Mouse (Mus musculus): ENCODE measurements around the gene Gm20481. TPM values are rescaled to one million over a fixed set of nuclear protein-coding genes. Genes with fewer than 3 reads are reported as not detected.

The Gm20481 gene
- polyA plus RNA-seq, 1 experiment from 2014 or later = not detected

GRCm38 (mm10) chr17:34950514-34951455 lies 18.9 kb upstream of the Gm20481 start:
- 0 out of 2 replicates have a peak, but pooled peaks cover 4% of the 10 kb centered on the region for H3K4me1 ChIP-seq (replicated peaks; ENCODE audit: insufficient read depth, low read length)
- WGBS = 17% methylated on average over 10 of the region's 10 CpGs
- H3K9me3 ChIP-seq (replicated peaks; ENCODE audit: low read length) = no peaks in the 10 kb centered on the region
- peaks cover 14% of the 10 kb centered on the region for H3K36me3 ChIP-seq (ENCODE audit: insufficient read depth, low read length)
- DNase-seq (ENCODE audit: low spot score) = no peak
- peak overlapping the region; percentile 87 for H3K27ac ChIP-seq
- no peak for ATAC-seq (replicated peaks; ENCODE audit: low FRiP score, low read depth)
- H3K4me3 ChIP-seq (replicated peaks; ENCODE audit: low read depth, low read length) = peak overlapping the region; percentile 91
- TF ChIP-seq CTCF (IDR thresholded peaks at IDR 0.05; ENCODE audit: low read depth) = peak; percentile 48
- peak overlapping the region; percentile 84 for H3K9ac ChIP-seq (ENCODE audit: low read depth, low read length)
- H3K27me3 ChIP-seq (ENCODE audit: insufficient read depth, low read length) = no peaks in the 10 kb centered on the region
- peak overlapping the region; percentile 62 for H3K4me2 ChIP-seq (ENCODE audit: low read length)

- Histone ChIP-seq H3K36me3 (ENCODE audit: insufficient read depth, low read length) (peaks cover 14% of the 10 kb centered on the region), H3K9me3 (replicated peaks; ENCODE audit: low read length) (no peaks in the 10 kb centered on the region), H3K4me3 (replicated peaks; ENCODE audit: low read depth, low read length) (peak overlapping the region; percentile 91), H3K9ac (ENCODE audit: low read depth, low read length) (peak overlapping the region; percentile 84), H3K4me2 (ENCODE audit: low read length) (peak overlapping the region; percentile 62), H3K4me1 (replicated peaks; ENCODE audit: insufficient read depth, low read length) (0 out of 2 replicates have a peak, but pooled peaks cover 4% of the 10 kb centered on the region), H3K27ac (peak overlapping the region; percentile 87), H3K27me3 (ENCODE audit: insufficient read depth, low read length) (no peaks in the 10 kb centered on the region)
- WGBS = under 1% methylated on average over 29 of the region's 29 CpGs
- DNase-seq (ENCODE audit: low spot score) (no peak), ATAC-seq (replicated peaks; ENCODE audit: low FRiP score, low read depth) (no peak)
- TF ChIP-seq CTCF (IDR thresholded peaks at IDR 0.05; ENCODE audit: low read depth) = no peak
These were observed 17.9 kb upstream of the Gm20481 start for GRCm38 (mm10) chr17:34951636-34952377.

GRCm38 (mm10) chr17:34952378-34953040 lies 17.2 kb upstream of the Gm20481 start:
- no peaks in the 10 kb centered on the region for H3K9me3 ChIP-seq (replicated peaks; ENCODE audit: low read length)
- peak overlapping the region; percentile 87 for H3K27ac ChIP-seq
- peaks cover 14% of the 10 kb centered on the region for H3K36me3 ChIP-seq (ENCODE audit: insufficient read depth, low read length)
- H3K4me2 ChIP-seq (ENCODE audit: low read length) = peak overlapping the region; percentile 62
- no peaks in the 10 kb centered on the region for H3K27me3 ChIP-seq (ENCODE audit: insufficient read depth, low read length)
- 1% methylated on average over 23 of the region's 23 CpGs for WGBS
- H3K4me3 ChIP-seq (replicated peaks; ENCODE audit: low read depth, low read length) = peak overlapping the region; percentile 91
- H3K9ac ChIP-seq (ENCODE audit: low read depth, low read length) = peak overlapping the region; percentile 84
- DNase-seq (ENCODE audit: low spot score) (peak; percentile 92), ATAC-seq (replicated peaks; ENCODE audit: low FRiP score, low read depth) (peak; percentile 65)
- H3K4me1 ChIP-seq (replicated peaks; ENCODE audit: insufficient read depth, low read length) = 0 out of 2 replicates have a peak, but pooled peaks cover 4% of the 10 kb centered on the region
- TF ChIP-seq CTCF (IDR thresholded peaks at IDR 0.05; ENCODE audit: low read depth) = peak; percentile 78

GRCm38 (mm10) chr17:34953258-34953657 lies 16.5 kb upstream of the Gm20481 start:
- TF ChIP-seq CTCF (IDR thresholded peaks at IDR 0.05; ENCODE audit: low read depth) = no peak
- WGBS = 87% methylated on average over 3 of the region's 3 CpGs
- H3K4me3 ChIP-seq (replicated peaks; ENCODE audit: low read depth, low read length) = no peak overlapping the region

GRCm38 (mm10) chr17:34953904-34954303 lies 15.8 kb upstream of the Gm20481 start:
- ATAC-seq (replicated peaks; ENCODE audit: low FRiP score, low read depth) (no peak), DNase-seq (ENCODE audit: low spot score) (no peak)
- WGBS = 81% methylated on average over 4 of the region's 4 CpGs
- TF ChIP-seq CTCF (IDR thresholded peaks at IDR 0.05; ENCODE audit: low read depth) = no peak
- Histone ChIP-seq H3K9me3 (replicated peaks; ENCODE audit: low read length) (no peaks in the 10 kb centered on the region), H3K27ac (no peak overlapping the region), H3K9ac (ENCODE audit: low read depth, low read length) (no peak overlapping the region), H3K4me2 (ENCODE audit: low read length) (no peak overlapping the region), H3K4me1 (replicated peaks; ENCODE audit: insufficient read depth, low read length) (0 out of 2 replicates have a peak, but pooled peaks cover 4% of the 10 kb centered on the region), H3K4me3 (replicated peaks; ENCODE audit: low read depth, low read length) (no peak overlapping the region), H3K27me3 (ENCODE audit: insufficient read depth, low read length) (no peaks in the 10 kb centered on the region), H3K36me3 (ENCODE audit: insufficient read depth, low read length) (peaks cover 14% of the 10 kb centered on the region)

More at GRCm38 (mm10) chr17:34953258-34953657, 16.5 kb upstream of the Gm20481 start:
- no peak for ATAC-seq (replicated peaks; ENCODE audit: low FRiP score, low read depth)
- H3K4me2 ChIP-seq (ENCODE audit: low read length) = 0 out of 2 replicates have a peak overlapping the region, but pooled peaks have one; percentile 62
- DNase-seq (ENCODE audit: low spot score) = no peak
- no peaks in the 10 kb centered on the region for H3K27me3 ChIP-seq (ENCODE audit: insufficient read depth, low read length)
- H3K36me3 ChIP-seq (ENCODE audit: insufficient read depth, low read length) = peaks cover 14% of the 10 kb centered on the region
- H3K9me3 ChIP-seq (replicated peaks; ENCODE audit: low read length) = no peaks in the 10 kb centered on the region
- H3K9ac ChIP-seq (ENCODE audit: low read depth, low read length) = no peak overlapping the region
- H3K27ac ChIP-seq = peak overlapping the region; percentile 87; the same call in 1 of the 2 replicates
- H3K4me1 ChIP-seq (replicated peaks; ENCODE audit: insufficient read depth, low read length) = 0 out of 2 replicates have a peak, but pooled peaks cover 4% of the 10 kb centered on the region

All from kidney, postnatal 0 days (tissue).